Mouse (Mus musculus) left cerebral cortex, postnatal 14 days (tissue): ENCODE data around the gene Tecr. TPM values are rescaled to one million over a fixed set of nuclear protein-coding genes. Genes with fewer than 3 reads are reported as not detected.

Source experiments
- DNase-seq, 2 experiments: peaks; one replicate each; pipeline ENCODE4 v3.0.0; 2021 to 2022; ENCODE audit warnings: low spot score in 2 of 2, mixed read lengths in 1 of 2
- intact Hi-C: fragments of 180-260 bp; cut with DNase I; formaldehyde crosslinking; loops from one replicate; pipeline ENCODE4 v1.15.1; 2025
- total RNA-seq, 2 experiments: library from RNA; stranded (reverse); gene quantifications; 2 replicates each; pipeline ENCODE4 v1.2.3; 2021

Tecr gene
- total RNA-seq, 2 experiments from 2014 or later: 587 to 600 TPM

GRCm38 (mm10) chr8:83570272-83571000, 37.3 kb downstream of the Tecr start:
- intact Hi-C loops: no loop called here
- peak in 1 of 2 experiments; percentile 13 for DNase-seq

GRCm38 (mm10) chr8:83569165-83569564, 38.6 kb downstream of the Tecr start:
- DNase-seq: peak in 1 of 2 experiments; percentile 8
- intact Hi-C loops: no loop called here

DNA sequence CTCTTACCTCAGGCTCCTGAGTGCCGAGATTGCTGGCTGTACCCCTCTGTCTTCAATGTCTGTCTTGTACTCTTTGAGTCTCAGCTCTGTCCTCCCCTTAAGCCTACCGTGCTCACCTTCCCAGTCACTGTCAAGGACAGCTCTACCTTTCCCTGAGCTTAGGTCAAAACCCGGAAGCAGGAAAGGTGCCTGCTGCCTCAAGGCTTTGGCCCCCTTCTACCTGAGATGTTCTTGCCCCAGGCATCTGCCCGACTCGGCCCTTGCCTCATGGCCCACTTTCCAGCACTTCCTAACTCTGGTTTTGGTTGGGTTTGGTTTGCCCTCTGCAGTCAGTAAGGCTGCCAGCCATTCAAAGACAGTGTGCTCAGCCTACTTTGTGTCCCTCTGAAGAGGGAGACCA, 39.0 kb downstream of the Tecr start:
- DNase-seq: no peak
- intact Hi-C loops: no loop called here

DNA sequence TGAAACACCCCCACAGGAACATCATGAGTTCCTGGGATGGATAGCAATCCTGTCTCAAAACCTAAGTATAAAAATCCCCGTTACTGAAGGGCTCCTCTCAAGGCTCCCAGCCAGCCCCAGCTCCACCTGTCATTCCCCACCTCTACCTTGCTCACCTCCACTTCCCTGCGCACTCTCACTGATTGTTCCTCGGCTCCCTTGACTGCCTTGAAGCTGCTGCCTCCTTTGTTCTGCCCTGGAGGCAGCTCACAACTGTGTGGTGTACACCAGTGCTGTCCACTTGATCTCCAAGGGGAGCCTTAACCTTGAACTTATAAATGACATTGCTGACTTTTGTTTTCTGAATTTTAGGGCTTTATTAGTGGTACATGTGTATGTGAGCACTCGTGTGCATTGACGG, 39.6 kb downstream of the Tecr start:
- peak in 1 of 2 experiments; percentile 3 for DNase-seq
- intact Hi-C loops: no loop called here

GRCm38 (mm10) chr8:83567668-83568067, 40.1 kb downstream of the Tecr start:
- intact Hi-C loops: no loop called here

GRCm38 (mm10) chr8:83566469-83567395, 41.0 kb downstream of the Tecr start, which contains the start of gene Ndufb7:
Ndufb7 (plus strand) TSS chr8:83566671.
- intact Hi-C loops: no loop called here
- DNase-seq: peak; percentile 96 to 97

More at GRCm38 (mm10) chr8:83567668-83568067, 40.1 kb downstream of the Tecr start:
- DNase-seq: peak in 1 of 2 experiments; percentile 34

DNA sequence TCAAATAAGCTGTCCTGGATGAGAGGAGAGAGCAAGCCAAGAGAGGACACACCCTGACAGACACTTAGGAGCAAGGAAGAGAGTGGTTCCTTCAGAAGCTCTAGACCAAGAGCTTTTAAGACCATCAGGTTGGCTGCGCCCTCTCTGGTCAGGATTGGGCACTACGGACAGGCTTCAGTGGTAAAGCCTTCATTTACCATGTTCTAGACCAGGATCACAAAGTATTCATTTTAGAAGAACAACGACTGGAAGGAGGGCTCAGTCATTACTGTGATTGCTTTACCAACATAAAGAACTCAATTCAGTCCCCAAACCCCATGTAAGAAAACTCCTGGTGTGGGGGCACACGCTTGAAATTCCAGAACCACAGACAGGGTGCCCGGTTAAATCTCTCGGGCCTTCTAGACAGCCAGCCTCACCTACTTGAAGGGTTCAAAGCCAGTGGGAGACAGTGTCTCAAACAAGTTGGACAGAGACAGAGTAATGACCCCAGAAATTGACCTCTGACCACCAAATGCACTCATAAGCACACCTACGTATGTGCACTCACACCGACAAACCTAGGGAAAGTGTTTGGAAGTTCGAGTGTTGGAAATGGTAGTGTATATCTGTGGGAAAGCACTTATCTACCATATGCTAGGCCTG, 41.9 kb downstream of the Tecr start:
- intact Hi-C loops: no loop called here
- peak in 1 of 2 experiments; percentile 28 for DNase-seq

DNA sequence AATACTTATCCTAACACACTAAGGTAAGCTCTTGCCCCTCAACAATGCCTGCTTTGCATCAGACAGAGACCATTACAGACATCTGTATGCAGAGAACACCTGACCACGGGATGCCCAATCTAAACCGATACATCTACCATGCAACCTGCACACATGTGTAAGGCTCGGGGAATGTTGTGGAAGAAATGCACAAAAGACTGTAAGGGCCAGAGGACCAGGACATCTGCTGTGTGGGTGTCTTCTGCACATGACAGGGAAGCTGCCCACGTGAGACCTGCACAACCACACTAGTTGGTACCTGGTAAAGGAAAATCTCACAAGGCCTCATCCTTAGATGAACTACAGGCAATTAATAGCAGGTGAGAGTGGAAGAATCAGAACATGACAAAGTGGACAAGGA, 44.5 kb downstream of the Tecr start:
- intact Hi-C loops: no loop called here
- no peak for DNase-seq

- DNase-seq: no peak
- intact Hi-C loops: no loop called here
Observed at GRCm38 (mm10) chr8:83562669-83563068, 45.1 kb downstream of the Tecr start.

- no peak for DNase-seq
- intact Hi-C loops: no loop called here
Observed at GRCm38 (mm10) chr8:83535736-83536135, 72.0 kb downstream of the Tecr start, which contains the start of gene Olfr370. Olfr370 (plus strand) TSS chr8:83535780.

GRCm38 (mm10) chr8:83534802-83535201, 73.0 kb downstream of the Tecr start:
- intact Hi-C loops: no loop called here
- DNase-seq: no peak

Other genes starting within 250 kb of the Tecr start
- gene Clgn, start 218.1 kb downstream of the Tecr start, total RNA-seq: 1 to 10 TPM; 7.9 to 9.3 TPM
- gene Scoc, start 149.6 kb downstream of the Tecr start, total RNA-seq: 100 to 1,000 TPM; 250 to 264 TPM
- not detected for gene Olfr370, start 72.2 kb downstream of the Tecr start, total RNA-seq
- gene Ndufb7, start 41.3 kb downstream of the Tecr start, total RNA-seq: 100 to 1,000 TPM; 141 to 147 TPM
- 10 to 100 TPM; 38.4 to 40.0 TPM for gene Dnajb1, start 222 bp upstream of the Tecr start, total RNA-seq
- 100 to 1,000 TPM; 104 to 109 TPM for gene Gipc1, start 44.7 kb upstream of the Tecr start, total RNA-seq
- 1 to 10 TPM; 1.4 to 1.5 TPM for gene Ptger1, start 58.7 kb upstream of the Tecr start, total RNA-seq
- 10 to 100 TPM; 63.8 to 74.1 TPM for gene Pkn1, start 91.2 kb upstream of the Tecr start, total RNA-seq
- gene Ddx39, start 107.2 kb upstream of the Tecr start, total RNA-seq: 10 to 100 TPM; 18.4 to 19.7 TPM
- gene Adgre5, start 133.4 kb upstream of the Tecr start, total RNA-seq: 10 to 100 TPM; 11.2 to 11.8 TPM